Mouse (Mus musculus): ENCODE data around the gene Dlg4.

- TF ChIP-seq CTCF (IDR thresholded peaks at IDR 0.05; ENCODE audit: low read depth), result peak; percentile 80
- no peak for TF ChIP-seq EP300 (IDR thresholded peaks at IDR 0.05; ENCODE audit: low read depth)
Measured at GRCm38 (mm10) chr11:69995391-69995960, 21.3 kb upstream of the Dlg4 start, which contains the start of gene Phf23.

Measured in liver, embryonic 14.5 days (tissue).